Mouse (Mus musculus): ENCODE measurements around the gene Atp8a2.
A peak's percentile ranks its signal among the peaks of the same experiment; 100 is the strongest.

The Atp8a2 gene

DNA sequence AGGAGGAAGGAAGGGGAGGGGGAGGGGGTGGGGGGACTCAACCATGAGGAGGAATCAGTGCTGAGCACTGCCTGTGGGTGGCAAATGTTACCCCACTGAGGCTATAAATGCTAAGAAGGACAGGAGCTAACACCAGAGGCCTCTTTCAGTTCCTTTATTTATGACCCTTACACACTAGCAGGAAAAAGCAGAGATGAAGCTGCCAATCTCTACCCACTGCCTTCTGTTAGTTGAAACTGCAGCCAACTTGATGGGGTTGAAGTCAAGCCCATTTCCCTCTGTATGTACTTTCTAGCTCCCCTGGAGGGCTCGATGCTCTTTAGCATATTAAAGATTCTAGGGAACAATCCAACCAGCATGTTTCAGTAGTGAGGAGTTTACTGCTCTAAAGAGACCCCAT lies 303.0 kb downstream of the Atp8a2 start:
- no peak for DNase-seq

DNA sequence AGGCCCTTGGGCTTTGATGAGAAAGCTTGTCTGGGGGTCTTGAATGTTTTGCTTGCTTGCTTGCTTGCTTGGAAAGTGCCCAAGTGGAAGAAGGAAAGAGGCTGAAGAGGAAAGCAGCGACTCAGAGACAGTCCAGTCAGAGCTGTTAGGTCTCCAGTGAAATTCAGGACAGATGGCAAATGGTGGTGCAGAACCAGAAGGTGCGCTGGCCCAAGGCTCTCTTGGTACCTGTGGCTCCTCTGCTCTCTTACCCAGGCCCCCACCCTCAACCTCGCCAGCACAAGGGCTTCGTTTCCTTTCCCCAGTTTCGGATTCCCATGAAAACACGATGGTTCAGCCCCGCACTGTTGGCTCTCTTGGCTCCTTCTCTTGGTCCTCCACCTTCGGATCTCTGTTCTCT lies 304.9 kb downstream of the Atp8a2 start:
- DNase-seq: no peak

DNA sequence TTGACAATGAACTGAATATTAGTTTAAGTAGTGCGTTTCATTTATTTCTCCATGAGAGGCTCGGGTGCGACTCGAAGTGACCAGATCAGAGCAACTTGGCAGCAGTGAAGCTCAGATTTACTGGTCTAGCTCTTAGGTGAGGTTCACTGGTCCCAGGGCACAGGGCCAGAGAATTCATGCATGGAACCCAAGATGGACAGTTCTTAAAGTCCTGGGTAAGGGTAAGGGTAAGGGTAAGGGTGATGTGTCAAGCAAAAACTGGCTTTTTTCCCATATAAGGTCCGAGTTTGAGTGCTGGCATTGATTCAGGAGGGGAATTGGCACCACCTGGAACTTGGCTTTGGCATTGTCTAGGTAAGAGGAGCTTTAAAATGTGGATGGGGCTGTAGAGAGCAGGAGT lies 305.5 kb downstream of the Atp8a2 start:
- peak; percentile 48 to 80 for DNase-seq

DNA sequence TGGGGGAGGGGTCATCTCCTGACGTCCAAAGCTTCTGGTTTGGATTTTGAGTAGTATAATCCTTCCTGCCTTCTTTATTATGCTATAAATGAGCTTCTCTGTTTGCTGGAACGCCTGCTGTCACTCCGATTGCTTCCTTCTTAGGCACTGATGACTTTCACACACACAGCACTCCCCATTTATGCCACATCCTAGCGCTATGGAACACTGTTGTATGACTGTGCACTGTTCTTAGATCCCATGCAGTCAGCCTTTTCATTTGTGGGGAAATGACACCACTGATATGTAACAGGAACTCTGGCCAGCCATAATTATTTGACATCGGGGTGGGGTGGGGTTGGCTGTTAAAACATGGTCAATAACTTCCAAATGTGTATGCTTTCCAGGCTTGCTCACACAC lies 306.2 kb downstream of the Atp8a2 start:
- DNase-seq: no peak

DNA sequence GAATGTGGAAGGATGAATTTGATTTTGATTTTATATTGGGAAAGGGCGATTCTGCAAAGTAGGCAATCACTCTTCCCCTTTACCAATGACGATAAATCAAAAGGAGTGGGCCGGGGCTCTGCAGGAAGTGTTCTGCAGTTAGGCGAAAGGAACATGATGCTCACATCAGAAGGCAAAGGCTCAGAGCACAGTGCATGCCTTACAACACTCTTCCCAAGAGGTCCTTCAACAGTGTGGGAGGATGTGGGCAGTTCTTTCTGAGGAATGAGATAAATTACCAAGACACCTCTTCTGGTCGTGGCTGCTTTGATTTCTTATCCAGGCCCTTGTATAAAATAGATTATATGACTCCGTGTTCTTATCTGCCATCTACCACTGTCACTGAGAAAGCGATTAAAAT lies 306.9 kb downstream of the Atp8a2 start:
- DNase-seq: no peak

DNA sequence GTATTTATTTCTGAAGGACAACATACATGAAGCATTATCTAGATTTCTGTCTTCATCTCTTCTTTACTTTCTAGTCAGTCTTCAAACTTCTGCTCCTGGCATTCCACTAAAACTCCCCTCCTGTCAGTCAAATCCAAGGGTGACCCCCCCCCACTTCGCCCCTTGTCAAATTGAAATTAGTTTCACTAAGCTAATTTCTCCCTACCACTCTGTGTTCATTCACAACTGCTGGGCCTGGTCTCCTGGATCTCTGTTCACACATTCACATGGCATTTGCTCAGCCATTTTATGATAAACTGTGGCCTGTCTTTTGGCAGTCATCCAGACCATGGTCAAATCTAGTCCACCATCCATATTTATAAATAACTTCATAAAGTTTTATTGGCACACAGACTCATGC lies 308.5 kb downstream of the Atp8a2 start:
- no peak for DNase-seq

DNA sequence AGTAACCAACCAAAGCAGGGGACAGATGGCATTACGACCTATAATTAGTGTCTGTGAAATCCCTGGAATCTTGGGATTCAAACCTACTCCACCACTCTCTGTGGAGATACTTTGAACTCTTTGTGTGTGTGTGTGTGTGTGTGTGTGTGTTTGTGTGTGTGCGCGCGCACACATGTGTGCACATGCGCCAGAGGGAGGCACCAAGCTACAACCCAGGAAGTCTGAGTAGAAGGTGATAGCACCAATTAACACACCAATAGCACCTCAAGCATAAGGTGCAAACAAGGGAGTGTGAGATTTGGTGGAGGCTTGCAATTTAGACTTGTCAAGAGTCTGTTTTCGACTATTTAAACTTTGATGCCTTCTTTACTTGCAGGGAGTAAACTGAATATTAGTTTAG lies 308.9 kb downstream of the Atp8a2 start:
- DNase-seq: no peak

DNA sequence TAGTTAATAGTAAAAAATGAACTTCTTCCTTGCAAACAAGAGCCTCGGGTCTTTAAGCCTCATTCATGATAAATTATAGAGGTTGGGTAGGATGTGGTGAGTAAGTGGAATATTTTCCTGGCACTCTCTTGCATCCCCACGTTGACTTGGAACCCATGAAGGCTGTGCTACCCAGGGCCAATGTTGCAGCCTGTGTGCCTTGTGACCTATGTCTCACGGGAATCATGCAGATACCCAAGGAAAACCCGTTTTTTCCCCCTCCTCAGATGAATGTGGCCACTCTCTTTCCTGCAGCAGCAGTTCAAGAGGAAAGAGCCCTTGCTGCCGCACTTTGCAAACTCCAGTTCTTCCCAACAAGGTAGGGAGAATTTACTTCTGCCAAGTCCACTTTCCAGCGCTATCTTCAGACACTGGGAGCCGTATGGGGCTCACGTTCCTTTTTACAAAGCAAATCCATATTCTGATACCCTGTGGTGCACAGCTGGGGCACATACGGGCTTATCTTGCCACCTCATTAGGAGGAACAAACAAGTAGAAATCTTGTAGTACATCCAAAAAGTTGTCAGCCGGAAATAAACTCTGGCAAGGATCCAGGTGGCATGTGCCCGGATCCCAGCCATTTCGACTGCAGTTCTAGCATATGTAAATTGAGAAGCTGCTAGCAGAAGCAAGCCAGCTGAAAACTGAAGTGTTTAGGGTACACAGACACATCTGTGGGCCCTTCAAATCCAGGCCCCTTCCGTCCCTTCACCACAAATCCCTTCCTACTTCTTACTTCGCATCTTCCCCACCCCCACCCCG lies 309.7 kb downstream of the Atp8a2 start:
- peak in 1 of 2 experiments; percentile 7 for DNase-seq

DNA sequence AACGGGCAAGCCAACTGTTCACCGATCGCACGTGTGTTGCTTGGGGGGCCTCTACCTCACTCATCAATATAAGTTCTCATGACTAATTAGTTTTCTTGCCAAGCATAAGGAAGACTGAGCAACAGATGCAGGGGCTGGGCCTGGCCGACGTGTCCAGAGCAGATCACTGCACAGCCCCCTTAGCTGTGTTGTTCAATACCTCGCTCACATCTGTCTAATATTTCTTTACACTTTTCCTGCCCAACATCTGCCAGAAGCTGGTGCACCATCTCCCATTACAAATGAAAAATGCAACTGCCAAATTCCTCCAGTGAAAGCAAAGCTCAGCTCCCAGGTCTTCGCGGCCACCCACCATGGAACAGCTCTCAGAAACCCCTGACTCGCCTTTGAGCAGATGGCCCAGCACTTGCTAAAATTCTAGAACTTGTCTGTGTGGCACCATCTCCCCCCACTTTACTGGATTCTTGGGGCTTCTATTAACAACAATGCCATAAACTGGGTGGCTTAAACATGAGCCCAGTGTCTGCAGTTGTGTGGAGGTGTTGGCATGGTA lies 313.4 kb downstream of the Atp8a2 start:
- no peak for DNase-seq

DNA sequence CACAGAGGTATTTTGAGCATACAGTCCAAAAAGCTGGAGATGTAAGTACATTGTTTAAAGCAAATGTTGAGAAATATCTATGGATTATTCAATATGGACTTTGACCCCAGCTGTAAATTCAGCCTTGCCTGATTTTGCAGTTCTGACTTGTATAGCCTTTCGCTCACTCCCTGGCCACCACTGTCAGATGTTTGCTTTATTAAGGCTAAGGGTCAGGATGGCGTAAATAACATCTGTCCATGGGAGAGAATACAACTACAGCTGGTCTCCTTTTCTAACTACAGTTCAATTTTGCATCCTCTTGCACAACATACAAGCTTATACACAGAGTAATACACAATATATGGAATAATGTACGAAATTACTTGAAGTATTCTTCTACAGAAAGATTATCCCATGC lies 316.1 kb downstream of the Atp8a2 start:
- no peak for DNase-seq

DNA sequence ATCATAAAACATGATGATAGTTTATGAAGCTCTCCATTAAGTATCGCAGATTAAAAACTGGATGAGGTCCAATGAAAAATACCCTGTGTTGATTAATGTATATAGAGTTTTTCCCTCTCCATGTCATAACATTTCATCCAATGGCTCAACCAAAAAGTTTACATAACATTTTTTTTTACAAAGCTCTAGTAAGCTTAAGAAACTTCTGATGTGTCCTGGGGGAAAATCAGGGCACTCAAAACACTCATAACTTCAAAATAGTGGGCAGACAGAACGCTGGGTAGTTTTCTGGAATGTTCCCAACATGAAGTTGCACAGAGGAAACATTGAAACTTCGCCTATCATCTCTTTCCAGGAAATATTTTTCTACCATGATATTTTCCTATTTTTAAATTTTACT lies 318.7 kb downstream of the Atp8a2 start:
- no peak for DNase-seq

DNA sequence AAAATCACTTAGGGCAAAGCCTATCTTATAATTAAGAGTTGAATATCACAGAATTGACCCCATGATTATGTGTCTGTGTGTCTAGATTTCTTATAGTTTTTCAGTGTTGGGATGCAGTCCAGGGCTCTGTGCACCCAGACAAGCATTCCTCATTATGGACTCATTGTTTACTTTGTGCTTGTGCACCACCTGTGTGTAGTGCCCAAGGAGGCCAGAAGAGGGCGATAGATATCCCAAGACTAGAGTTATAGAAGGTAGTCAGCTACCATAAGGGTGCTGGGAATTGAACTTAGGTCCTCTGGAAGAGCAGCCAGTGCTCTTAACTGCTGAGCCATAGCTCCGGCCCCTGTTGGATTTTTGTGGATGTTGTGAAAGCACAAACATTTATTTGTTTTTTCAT lies 320.5 kb downstream of the Atp8a2 start:
- DNase-seq: no peak

DNA sequence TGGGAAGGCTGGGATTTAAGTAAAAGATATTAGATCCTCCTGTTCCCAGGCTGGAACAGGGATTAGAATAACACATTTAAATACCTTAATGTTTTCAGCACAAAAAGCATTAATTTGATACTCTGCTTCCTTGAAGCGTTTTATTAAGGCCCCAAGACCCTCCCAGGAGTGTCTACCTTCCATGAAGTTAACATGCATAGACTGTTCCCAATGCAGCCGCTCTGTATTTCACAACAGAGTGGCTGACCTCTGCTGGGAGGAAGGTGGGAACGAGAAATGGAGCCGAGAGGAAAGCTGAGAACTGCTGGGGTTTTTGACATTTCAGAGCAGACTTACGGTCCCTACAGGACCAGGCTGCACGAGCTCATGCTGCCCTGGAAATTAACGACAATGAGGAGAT lies 328.6 kb downstream of the Atp8a2 start:
- no peak for DNase-seq

DNA sequence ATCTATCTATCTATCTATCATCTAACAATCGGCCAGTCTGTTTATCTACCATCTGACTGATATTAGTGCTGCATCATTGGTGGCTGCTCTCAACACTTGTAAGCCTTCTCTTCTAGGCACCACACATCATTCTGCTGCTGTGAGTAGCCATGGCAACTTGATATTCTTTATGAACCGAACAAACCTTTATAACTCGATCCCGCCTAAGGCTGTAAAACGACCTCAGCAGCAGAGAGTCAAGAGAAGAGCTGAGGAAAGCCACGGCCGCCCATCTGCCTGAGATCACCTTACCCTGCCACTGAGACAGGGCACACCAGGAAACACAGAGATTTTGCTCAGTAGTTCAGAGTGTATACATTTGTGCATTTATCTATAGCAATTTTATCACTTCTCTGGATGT lies 329.2 kb downstream of the Atp8a2 start:
- no peak for DNase-seq

DNA sequence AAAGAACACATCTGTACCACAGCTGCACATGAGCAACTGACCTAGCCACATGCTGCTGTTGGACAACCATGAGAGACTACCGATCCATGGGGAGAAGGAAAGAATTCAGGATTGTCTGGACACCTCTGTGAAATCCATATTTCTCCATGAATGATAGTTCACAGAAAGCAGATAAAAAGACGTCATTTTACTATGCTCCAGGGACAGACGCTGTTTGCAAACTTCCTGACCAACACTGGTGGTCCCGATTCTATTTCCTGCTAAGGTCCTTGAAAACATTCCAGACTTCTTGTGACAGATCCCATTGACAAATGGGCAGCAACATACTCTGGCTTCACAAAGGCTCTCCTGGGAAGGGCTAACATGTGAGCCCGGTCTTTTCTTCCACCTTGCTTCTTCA lies 331.0 kb downstream of the Atp8a2 start:
- no peak for DNase-seq

DNA sequence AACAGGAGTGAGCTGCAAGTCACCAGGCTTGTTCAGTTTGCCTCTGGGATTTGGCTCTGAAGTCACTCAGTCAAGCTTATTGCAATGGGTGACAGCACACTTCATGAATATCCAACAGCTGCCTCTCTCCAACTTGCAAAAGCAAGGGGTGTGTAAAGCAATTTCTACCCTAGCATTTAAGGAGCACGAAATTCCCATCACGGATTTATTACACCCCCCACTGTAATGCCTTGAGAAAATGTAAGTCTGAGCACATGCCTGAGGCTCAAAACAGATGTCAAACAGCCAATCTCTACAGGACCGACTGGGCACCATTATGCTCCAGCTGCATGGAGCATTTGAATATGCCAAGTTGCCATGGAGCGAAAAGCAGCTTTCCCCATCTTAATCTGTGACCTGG lies 334.6 kb downstream of the Atp8a2 start:
- peak in 1 of 2 experiments; percentile 13 for DNase-seq

DNA sequence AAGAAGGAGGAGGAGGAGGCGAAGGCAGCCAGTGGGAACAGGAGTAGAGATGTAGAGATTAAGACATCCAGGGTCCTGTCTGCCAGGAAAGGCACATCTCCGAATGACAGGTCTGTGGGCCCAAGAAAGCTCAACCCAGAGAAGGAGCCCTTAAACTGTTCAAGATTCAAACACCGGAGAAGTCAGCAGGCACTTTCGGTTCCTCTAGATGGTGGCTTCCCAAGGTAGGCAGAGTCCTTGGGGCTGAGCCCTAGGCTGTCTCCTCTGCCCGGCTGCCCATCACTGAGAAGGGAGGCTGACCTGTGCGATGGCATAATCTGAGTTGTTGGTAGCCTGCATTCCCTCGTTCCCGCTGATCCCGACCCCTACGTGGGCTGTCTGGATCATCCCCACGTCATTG lies 337.1 kb downstream of the Atp8a2 start:
- no peak for DNase-seq

DNA sequence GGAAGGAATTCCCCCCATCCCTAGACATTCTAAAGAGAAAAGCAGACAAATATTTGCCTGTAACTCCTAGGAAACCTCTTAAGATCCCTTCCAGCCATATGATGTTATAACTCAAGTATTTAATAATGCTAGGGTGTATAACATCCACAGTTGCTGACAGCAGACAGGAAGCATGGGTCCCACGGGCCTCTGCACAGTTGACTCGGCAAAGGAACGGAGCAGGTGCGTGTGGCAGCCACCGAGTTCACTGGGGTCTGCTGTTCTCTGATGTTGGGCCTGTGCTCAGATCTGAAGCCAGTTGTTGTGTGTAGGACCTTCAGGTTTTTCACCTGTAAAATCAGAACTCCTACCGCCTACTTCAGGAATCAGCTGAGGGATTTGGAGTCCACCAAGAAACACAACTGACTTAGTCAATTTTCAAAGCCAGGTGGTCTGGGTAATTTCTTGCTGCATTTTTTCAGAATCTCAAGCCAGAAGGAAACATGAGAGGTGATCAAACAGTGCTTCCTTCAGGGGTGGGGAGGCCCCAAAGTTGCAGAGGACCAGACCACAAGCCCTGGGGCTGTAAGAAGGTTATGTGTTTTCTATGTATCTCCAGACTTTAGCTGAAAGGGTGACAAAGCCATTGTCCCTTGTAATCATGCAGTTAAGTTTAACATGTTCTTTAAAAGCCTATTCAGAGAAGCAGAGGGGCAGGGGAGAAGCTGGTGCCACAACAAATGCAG lies 338.3 kb downstream of the Atp8a2 start:
- no peak for DNase-seq

DNA sequence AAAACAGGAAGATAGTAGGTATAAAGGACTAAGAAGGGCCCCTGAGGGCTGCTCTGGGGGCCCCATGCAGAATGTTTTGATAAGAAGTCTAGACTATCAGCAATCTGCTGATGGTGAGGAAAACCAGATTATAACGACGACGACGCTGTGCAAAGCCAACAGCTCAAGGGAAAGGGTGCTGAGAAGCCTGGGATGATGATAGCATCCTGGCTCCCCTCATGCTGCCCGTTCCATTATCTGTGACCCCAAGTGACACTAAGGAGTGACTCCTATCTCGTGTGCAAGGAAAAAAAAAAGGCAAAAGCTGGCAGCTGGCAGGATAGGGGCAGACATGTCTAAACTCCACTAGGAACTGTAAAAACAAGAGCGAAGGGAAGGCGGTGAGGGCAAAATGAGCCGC lies 343.8 kb downstream of the Atp8a2 start:
- no peak for DNase-seq

DNA sequence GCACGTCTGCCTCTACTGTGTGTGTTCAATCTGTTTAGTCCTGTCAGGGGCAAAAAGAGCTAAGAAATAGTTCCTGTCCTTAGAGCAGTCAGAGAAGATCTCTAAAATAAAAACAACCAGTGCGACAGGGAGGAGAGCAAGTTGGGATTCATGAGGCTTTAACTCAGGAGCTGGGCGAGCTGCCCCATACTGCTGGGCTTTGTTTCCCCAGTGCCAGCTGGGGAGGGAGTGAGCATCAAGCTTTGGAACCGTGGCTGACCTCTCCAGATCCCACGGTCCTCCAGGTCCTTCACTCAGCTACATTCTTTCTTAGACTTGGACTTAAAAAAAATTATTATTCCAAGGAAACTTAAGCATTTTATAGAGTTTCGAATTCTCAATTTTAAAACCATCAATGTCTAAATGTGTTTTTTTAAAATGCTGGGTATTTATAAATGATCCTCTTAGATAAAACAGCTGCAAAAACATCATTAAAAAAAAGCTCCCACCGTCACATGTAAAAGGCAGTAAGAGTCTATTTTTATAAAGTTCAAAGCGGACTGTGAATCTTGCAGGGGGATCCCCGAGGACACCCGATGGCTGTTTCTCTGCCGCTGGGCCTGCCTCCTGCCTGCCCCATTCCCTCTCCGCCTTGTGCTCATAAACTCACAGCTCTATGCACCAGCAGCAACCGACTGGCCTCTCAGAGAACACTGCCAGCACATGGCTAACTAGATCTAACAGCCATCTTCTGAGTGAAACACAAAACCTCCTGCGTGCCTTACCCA lies 350.2 kb downstream of the Atp8a2 start:
- DNase-seq: no peak

DNA sequence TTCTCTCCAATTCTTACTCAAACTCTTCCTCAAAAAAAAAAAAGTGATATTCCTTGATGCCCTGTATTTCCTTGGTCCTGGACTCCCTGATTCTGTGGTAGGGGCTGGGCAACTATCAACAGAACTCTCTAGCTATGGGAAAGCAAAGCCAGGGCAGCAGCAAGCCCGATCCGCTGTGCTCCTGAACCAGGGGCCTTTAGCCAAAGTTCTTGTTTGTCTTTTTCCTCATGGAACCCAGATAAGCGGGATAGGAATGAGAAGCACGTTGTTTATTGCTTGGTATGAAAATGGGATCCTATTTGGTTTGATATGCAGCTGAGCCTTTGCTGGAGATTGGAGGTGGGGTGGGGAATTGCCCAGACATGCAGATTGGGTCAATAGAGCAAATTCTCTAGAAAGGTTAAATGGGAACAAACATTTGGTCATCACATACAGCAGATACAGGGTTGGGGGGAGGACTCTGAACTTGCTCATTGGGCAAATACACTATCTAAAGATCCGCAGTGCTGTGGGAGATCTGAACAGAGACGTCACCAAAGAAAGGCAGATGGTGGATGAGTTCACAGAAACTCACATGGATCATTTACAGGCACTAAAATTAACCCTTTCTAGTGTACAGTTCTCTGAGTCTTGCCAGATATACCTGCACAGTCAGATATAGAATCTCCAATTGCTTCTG lies 353.6 kb downstream of the Atp8a2 start:
- no peak for DNase-seq

DNA sequence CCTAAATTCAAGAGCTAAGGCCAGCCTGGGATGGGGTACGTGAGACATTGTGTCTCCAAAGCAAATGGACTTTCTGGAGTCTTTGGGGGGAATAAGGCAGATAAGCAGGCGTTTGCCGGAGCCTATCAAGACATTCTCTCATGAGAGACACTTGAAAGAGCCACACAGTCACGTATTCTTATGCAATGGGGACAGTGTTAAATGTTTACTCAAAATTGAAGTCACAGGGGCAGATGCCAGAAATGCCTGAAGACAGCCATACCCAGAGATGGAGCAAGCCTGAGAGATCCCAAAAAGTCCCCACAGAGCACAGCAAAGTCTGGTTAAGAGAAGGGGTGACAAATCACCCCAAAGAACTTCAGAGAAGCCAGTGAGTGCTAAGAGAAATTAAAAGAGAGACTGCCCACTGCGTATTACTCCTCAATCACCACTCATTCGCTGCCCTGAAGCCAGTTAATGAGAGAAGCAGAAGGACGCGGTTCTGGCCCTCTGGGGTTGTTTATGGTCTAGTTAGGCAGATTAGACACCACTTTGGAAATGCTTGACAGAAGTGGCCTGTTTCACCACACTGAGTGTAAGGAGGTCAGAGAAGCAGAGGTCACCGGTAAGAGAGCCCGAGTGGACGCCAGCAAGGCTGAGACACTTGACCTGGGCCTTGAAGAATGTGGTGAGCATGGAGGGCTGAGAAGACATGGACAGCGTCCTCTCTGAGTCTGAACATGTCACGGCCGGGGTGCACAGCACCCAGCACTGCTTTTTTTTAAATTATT lies 356.8 kb downstream of the Atp8a2 start:
- peak in 1 of 2 experiments; percentile 2 for DNase-seq

Measured in kidney, postnatal 36 days (tissue).